Mouse (Mus musculus): ENCODE measurements around the gene Gm44965.

Gm44965 gene

DNA sequence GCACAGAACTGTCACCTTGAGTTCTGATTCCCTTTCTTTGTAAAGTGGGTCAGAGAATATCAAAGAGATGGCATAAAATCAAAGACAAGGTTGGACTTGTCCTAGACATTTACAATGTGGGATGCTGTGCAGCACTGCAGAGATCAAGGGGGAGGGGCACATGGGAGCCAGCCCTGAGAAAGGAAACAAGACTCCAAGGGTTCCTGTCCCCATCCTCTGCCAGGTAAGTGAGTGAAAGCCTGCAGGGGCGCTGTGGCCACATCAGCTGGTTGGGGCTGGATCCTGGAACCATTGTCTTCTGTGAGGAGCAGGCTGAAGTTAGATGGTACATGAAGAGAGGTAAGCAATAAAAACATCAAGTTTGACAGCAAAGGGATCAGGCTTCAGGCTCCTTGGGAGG is 29.7 kb downstream of the Gm44965 start:
- in situ Hi-C loops (cut with MboI; ENCODE audit: low sequenced_read_pairs), result no loop called here

DNA sequence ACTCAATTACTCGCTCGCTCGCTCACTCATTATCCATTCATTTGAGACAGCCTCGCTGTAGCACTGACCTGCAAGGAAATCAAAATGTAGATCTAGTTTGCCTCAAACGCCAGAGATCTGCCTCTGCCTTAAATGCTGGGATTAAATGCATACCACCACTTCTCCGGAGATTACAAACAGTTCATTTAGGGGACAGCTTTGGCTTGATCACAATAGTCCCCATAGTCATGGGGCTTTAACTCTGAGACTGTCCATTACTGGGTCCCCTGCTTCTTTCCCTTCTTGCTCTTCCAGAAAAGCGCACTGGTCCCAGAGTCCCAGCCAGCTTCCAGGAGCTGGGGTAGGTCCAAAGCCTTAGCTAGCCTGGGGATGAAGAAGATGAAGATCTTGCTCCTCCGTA is 32.7 kb downstream of the Gm44965 start, which contains the start of gene AI854703:
Gene AI854703 (plus strand): TSS at position 301 of the 400 bp plus-strand sequence.
- in situ Hi-C loops (cut with MboI; ENCODE audit: low sequenced_read_pairs), result no loop called here

DNA sequence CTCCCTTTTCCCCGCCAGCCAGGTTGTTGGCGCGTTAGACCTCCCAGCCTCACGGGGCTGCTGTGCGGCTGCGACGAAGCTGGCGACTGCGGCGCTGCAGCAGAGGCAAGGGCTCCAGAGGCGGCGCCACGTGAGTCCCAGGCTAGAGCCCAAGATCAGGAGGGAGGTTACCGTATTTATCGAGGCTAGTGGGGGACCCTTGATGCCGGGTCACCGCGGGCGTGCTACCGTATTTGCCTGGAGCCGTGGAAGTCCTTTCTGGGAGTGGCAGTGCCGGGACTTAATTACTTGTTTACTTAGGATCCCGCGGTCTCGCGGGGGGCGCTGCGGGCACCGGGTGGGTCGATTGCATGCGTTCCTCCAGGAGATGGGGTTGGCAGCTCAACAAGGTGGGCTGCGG is 33.2 kb downstream of the Gm44965 start:
- in situ Hi-C loops (cut with MboI; ENCODE audit: low sequenced_read_pairs), result no loop called here

DNA sequence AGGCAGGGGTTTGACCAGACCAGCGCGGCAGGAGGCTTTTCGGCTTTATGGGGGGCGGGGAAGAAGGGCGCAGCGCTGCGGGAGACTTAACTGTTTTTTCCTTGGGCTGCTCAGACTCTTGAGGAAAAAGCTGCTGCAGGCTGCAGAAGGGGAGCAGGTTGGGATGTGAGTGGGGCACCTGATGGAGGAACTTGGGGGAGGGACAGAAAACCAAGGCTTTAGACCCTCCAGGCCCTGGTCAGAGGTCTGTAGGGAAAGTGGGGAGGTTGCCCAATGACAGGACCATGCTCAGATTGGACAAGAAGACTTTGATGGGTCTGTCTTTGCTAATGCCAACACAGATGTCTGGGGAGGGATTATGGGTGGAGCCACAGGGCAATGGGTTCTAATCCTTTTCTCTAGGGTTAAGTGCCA is 33.8 kb downstream of the Gm44965 start:
- in situ Hi-C loops (cut with MboI; ENCODE audit: low sequenced_read_pairs), result no loop called here

DNA sequence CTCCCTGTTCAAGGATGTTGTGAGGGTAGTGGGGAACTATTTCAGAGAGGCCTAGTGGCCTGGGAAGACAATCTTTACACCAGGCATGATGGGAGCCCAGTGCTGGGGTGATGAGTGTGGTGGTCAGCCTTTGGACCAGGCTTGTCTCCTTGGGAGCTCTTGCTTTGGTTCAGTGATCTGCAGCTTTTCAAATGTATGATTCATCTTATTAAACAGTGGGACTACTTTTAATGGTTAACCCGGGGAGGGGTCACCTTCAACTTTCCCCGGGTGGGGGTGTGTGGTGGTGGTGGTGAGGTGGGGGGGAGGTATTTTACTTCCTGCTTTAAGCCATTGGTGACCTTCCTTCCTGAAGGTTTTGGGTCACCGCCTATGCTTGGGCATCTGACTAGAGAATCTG is 34.6 kb downstream of the Gm44965 start:
- in situ Hi-C loops (cut with MboI; ENCODE audit: low sequenced_read_pairs), result no loop called here

DNA sequence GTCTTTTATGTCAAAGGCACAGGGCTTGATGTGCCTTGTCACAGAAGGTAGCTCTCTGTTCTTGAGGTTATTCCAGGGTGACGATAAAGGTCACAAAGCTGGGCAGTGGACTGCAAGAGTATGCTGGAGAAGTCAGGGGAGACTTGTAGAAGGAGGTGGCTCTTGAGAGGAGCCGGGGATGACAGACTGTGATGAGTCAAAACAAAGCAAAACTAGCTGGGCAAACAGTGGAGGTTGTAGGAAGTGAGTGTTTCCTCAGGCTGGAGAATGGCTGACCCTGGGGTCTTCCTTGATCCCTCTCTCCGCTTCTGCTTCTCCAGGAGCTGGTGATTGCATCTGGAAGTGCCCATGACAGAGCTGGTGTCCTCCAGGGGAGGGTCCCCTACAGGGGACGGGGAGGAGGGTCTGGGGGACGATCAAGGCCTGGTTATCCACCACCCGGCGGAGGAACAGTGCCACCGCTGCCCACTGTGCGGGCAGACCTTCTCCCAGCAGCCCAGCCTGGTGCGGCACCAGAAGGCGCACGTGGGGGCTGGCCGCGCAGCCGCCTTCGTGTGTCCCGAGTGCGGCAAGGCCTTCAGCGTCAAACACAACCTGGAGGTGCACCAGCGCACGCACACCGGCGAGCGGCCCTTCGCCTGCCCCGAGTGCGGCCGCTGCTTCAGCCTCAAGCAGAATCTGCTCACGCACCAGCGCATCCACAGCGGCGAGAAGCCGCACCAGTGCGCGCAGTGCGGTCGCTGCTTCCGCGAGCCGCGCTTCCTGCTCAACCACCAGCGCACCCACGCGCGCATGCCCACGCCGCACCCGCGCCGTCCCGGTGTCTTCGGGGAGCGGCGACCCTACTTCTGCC is 35.3 kb downstream of the Gm44965 start:
- in situ Hi-C loops (cut with MboI; ENCODE audit: low sequenced_read_pairs), result no loop called here

DNA sequence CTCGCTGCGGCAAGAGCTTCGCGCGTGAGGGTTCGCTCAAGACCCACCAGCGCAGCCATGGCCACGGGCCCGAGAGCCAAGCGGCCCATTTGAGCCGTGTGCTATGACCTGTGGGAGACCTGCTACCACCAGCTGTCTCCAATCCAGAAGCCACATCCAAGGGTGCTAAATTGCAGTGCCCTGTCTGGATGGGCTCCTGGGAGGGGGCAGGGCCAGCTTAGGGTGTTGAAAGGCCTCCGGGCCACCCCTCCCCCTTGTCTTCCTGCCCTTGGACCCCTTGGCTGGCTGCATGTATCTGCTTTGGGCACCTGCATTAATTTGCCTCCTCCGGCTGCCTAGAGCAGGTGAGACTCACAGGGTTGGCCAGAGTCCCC is 35.9 kb downstream of the Gm44965 start:
- in situ Hi-C loops (cut with MboI; ENCODE audit: low sequenced_read_pairs), result no loop called here

DNA sequence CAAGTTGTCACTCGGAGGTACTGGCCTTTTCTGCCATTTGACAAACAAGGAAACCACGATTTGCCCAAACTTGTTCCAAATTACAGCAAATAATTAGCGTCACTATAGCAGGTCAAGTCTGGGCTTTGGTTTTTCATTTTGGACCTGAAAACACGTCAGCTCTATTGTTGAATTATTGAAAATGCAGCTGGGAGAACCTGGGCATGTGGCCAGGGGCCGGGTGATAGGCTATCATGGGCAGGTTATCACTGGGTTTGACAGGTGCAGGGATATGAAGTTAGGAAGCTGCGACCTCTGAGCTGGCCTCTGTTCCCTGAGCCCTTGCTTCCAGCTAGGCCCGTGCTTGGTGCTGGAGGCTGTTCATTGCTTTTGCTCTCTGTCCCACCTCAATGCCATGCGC is 37.1 kb downstream of the Gm44965 start:
- in situ Hi-C loops (cut with MboI; ENCODE audit: low sequenced_read_pairs), result no loop called here

DNA sequence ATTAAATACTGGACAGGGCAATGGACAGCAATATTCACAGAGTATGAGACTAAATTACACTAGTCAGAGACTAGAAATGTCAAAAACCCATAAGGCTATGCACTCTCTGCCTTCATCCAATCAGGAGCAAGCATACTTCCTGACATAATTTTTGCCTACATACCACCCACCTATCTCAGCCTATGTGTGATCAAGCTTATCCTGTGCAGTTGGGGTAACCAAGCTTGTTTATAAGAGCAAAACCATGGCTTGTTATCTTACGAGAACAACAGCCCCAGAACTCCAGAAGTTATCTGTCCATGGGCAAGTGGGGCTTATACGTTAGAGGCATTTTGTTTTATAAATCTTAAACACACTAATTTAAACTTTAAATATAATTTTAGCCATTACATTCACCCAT is 41.4 kb downstream of the Gm44965 start:
- in situ Hi-C loops (cut with MboI; ENCODE audit: low sequenced_read_pairs), result no loop called here

DNA sequence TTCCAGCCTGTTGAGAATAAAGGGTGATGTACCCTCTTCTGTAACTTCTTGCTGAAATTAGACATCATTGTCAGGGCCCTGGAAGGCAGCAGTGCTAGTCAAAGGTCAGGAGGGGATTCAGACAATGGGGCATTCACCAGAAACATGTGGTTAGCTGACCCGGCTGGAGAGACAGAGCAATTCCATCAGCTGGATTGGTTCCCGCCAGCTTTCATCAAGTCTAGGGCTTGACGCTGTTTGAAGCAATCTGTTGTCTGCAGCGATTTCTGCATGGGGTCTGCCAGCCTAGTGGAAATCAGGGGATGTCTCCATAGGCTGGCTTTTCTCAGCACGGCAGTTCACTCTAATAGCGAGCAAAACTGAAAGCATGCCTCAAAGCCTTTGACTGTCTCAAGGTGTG is 42.8 kb downstream of the Gm44965 start:
- in situ Hi-C loops (cut with MboI; ENCODE audit: low sequenced_read_pairs), result no loop called here

DNA sequence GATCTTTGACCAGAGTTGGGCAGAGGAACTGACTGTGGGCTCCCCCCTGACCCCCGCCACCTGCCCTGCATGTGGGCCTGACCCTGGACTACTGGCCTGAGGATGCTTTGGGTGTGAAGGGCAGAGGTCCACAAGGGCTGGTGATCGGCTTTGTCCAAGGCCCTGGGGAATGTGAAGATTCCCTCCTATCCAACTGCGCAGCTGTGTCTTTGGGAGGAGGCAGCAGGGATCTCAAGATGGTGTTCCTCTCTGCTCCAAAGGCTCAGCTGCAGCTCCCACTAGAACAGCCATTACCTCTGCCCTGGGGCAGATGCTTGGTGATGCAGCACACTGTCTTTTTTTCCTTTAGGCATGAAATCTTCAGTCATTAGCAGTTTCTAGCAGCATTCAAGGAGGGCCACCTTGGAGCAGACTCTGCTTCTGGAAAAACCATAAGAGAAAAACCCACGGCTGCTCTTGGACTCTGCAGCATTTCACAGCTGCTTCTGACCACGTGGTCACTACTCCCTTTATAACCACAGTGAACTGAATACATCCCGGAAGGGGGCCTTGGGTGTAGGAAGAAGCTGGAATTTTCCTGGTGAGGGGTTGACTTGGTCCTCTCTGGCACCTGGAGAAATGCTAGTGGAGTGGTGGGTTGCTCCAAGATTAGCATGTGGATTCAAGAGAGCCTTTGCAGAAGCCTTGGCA is 44.2 kb downstream of the Gm44965 start:
- in situ Hi-C loops (cut with MboI; ENCODE audit: low sequenced_read_pairs), result no loop called here

DNA sequence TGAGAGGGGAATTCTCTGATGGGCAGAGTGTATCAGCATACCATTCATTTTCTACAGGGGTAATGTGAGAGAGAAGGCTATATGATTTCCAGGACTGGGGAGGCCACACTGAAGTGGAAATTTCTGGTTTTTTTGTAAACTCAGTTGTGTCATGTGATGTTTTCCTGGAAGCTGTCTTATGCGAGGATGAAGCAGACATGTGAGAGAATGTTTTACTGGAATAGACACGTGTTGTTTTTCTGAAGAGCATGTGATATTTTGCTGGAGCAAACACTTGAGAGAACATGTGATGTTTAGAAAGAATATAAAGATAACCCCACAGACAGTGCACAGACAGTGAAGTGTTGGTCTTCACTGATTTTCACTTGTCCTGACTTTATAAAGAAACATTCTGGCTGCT is 44.8 kb downstream of the Gm44965 start:
- in situ Hi-C loops (cut with MboI; ENCODE audit: low sequenced_read_pairs), result no loop called here

DNA sequence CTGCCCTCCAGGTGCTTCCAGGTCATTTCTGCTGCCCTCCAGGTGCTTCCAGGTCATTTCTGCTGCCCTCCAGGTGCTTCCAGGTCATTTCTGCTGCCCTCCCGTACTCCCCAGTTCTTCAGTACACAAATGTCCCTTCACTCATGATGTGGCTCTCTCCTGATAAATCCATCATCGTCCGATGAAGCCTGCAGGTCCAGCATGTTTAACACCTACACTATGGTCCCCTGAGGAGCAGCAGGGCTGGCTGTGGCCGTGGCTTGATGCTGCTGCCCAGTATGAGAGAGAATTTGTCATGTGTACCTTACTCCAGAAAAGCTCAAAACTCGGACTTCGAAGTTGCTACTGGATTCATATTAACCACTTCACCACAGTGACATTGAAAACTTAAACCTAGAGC is 47.6 kb downstream of the Gm44965 start:
- in situ Hi-C loops (cut with MboI; ENCODE audit: low sequenced_read_pairs), result no loop called here

DNA sequence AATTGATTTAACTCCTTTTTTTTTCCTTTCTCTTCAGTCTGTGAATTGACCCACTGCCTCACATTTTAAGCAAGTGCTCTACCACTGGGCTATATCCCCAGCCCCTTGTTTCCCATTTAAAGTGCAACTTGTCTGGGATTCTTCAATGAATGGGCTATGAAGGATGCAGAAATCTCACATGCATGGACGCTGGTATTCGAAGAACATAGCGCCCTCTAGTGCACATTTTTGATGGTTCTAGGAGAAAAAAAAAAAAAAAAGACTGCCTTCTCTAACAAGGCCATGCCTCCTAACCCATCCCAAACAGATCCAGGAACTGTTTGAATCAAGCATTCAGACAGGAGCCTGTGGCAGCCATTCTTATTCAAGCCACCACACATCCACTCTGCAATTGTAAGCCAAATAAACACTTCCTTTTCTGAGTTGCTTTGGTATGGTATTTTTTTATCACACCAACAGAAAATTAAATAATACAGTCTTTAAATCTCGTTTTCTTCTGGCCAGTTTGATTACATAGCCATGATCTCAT is 49.1 kb downstream of the Gm44965 start:
- in situ Hi-C loops (cut with MboI; ENCODE audit: low sequenced_read_pairs), result no loop called here

DNA sequence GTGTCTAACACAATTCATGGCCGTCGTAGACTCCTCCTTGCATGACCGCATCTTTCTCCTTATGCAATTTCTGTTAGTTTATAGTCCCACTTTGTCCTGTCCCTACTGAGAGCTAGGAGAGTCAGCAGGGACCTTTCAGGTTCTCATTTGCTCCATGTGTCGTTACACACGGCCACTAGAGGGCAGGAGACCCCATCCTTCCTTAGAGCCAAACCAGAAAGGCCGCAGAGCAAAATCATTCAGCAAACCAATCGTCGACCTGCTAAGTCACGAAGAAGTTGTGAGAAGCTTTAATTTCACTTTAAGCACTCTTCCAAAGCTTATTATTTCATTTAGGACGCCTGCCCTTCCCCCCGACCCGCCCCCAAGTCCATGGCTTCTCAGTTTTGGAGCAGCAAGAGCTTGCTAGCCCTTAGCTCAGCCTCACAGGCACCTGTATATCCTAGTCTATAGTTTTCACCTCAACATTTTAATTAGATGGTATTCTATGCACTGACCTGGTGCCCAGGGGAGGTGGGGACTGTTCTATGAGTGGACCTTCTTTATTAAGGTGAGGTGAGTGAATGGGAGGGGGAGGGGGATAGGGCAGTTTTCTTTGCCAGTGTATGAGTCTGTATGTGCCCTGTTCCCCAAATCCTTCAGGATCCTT is 52.0 kb downstream of the Gm44965 start:
- in situ Hi-C loops (cut with MboI; ENCODE audit: low sequenced_read_pairs), result loop anchor here (5.0 kb wide), 1 partner anchor 122 kb away; no protein-coding TSS in a partner anchor

DNA sequence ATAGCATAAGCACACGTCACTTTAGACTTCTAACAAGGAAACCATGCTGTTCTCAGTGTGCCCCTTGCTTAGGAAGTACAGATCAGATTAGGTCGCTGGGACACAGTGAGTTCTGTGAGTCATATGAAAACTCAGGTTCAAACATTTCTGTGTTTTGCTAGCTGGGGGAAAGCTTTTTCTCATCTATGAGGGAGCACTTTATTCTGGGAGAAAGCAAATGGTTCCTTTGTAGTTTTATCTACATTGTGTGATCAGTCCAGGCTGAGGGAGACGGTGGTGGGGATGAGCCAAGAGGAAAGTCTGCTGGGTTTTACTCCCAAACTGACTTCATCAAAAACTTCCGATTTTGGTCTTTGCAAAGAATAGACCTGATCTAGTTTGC is 52.6 kb downstream of the Gm44965 start:
- in situ Hi-C loops (cut with MboI; ENCODE audit: low sequenced_read_pairs), result loop anchor here (5.0 kb wide), 1 partner anchor 121 kb away; no protein-coding TSS in a partner anchor

DNA sequence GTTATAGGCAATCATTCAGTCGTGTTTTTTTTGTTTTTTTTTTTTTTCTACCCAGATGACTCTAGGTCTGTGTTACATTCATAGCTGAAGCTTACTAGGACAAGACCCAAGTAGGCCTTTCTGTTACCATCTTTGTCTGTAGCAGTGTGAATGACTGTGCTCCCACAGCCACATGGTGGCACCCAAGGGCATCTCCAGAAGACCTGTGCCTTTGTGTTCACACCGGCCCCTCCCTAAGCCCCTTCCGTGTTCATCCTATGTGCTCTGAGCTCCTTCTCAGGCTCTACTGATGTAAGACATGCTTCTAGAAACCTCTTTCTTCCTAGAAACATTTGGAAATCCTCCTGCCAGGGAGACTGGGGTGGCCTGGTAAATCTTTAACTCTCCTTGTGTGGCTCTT is 53.3 kb downstream of the Gm44965 start, which contains the start of gene Gimap8:
Gene Gimap8 (plus strand): TSS at position 240 of the 400 bp plus-strand sequence.
- in situ Hi-C loops (cut with MboI; ENCODE audit: low sequenced_read_pairs), result loop anchor here (5.0 kb wide), 1 partner anchor 120 kb away; no protein-coding TSS in a partner anchor

DNA sequence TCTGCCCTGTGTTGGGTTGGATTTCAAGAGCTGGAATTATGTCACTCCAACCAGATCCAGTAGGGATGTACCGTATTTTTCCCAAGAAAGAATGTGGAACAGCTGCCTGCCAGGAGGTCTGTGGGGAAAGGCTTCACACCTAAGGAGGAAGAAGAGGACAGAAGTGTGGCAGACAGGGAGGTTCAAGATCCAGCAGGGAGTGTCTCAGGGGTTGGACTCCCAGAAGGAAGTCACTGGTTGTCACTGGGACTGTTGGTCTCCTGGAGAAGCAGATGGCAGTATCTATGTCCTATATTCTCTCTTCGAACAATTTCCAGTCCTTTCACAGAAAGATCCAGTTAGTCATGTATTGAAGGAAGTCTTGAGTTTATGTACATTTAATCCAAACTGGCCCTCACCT is 53.9 kb downstream of the Gm44965 start:
- in situ Hi-C loops (cut with MboI; ENCODE audit: low sequenced_read_pairs), result loop anchor here (5.0 kb wide), 1 partner anchor 120 kb away; no protein-coding TSS in a partner anchor

DNA sequence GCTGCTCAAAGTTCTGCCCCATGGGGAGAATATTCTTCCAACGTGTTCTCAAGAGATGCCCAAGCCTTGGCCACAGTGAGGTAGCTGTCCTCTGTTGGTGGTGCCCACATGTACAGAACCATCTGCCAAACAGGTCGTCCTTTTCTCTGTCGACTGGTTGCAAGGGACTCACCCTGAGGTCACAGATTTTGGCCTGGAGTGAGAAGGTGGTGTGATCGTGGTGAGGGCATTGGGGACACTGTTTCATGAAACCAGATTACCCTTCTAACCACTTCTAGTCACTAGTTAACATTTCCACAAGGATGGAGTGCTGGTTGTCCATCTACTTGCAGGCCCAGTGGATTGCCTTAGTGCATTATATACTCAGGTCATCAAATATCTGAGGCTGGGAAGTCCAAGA is 55.0 kb downstream of the Gm44965 start:
- in situ Hi-C loops (cut with MboI; ENCODE audit: low sequenced_read_pairs), result loop anchor here (5.0 kb wide), 1 partner anchor 119 kb away; no protein-coding TSS in a partner anchor

DNA sequence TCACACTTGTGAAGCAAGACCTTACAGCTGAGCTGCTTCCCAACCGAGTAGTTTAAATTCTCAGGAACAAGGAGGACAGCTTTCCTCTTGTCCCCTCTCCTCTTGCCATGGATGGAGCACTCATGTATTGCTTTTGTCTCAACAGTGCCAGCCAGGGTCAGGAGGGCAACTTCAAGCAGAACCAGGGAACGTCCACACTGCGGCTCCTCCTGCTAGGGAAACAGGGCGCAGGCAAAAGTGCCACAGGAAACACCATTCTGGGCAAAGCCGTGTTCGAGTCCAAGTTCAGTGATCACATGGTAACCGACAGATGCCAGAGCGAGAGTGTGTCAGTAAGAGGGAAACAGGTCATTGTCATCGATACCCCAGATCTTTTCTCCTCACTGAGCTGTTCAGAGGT is 56.3 kb downstream of the Gm44965 start:
- in situ Hi-C loops (cut with MboI; ENCODE audit: low sequenced_read_pairs), result loop anchor here (10.0 kb wide), 1 partner anchor 305 kb away; no protein-coding TSS in a partner anchor

DNA sequence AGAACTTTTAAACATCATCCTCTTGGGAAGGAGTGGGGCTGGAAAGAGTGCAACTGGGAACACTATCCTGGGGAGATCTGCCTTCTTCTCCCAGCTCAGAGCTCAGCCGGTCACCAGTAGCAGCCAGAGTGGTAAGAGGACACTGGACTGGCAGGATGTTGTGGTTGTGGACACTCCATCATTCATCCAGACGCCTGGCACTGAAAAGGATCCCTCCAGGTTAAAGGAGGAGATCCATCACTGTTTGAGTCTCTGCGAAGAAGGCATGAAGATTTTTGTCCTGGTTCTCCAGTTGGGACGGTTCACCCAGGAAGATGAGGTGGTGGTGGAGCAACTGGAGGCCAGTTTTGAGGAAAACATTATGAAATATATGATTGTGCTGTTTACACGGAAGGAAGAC is 65.0 kb downstream of the Gm44965 start:
- in situ Hi-C loops (cut with MboI; ENCODE audit: low sequenced_read_pairs), result loop anchor here (10.0 kb wide), 1 partner anchor 296 kb away; no protein-coding TSS in a partner anchor
